Mouse (Mus musculus) heart, adult 2 months (tissue): ENCODE data around the gene Spats2.

ENCODE experiments used
- CTCF ChIP-seq: fragments of 200-600 bp; IDR thresholded peaks from 2 replicates; pipeline ENCODE4 v1.8.1; 2022; ENCODE audit warnings: antibody characterized with exemption, mild to moderate bottlenecking, moderate library complexity
- EP300 ChIP-seq: fragments of 200-500 bp; IDR thresholded peaks from 2 replicates; pipeline ENCODE4 v1.6.1; 2011; ENCODE audit warnings: low read depth, low read length, control low read depth; ENCODE audit not compliant: insufficient read depth

- TF ChIP-seq CTCF (no peak), EP300 (no peak)
Measured at GRCm38 (mm10) chr15:99226090-99226489, 100.4 kb downstream of the Spats2 start.
